Mouse (Mus musculus) olfactory bulb, adult 2 months (tissue): ENCODE data around the gene Vcan. TPM values are rescaled to one million over a fixed set of nuclear protein-coding genes. Genes with fewer than 3 reads are reported as not detected.

Experiments used
- H3K27ac ChIP-seq: fragments of 200-500 bp; 2 replicates; pipeline ENCODE4 v1.5.1; 2012; ENCODE audit warnings: low read depth, low read length; ENCODE audit not compliant: insufficient read depth
- H3K4me1 ChIP-seq: fragments of 200-500 bp; 2 replicates; pipeline ENCODE4 v1.6.1; 2012; ENCODE audit warnings: low read length; ENCODE audit not compliant: control insufficient read depth, insufficient read depth
- H3K4me3 ChIP-seq: fragments of 200-500 bp; 2 replicates; pipeline ENCODE4 v1.5.1; 2012; ENCODE audit warnings: mild to moderate bottlenecking, low read depth, low read length, moderate library complexity; ENCODE audit not compliant: insufficient read depth
- CTCF ChIP-seq: fragments of 200-500 bp; IDR thresholded peaks from 2 replicates; pipeline ENCODE4 v1.5.1; 2012; ENCODE audit warnings: low read depth, mild to moderate bottlenecking, low read length, moderate library complexity; ENCODE audit not compliant: insufficient read depth
- POLR2A ChIP-seq: fragments of 200-500 bp; IDR thresholded peaks from 2 replicates; pipeline ENCODE4 v1.6.1; 2012; ENCODE audit warnings: mild to moderate bottlenecking, low read depth, low read length, moderate library complexity; ENCODE audit not compliant: insufficient read depth
- WGBS: fragments of 180-500 bp; shearing (Covaris S2); methylation state at CpG from one replicate; pipeline ENCODE4 v1.1.7; 2018; 5-methylcytosine and 5-hydroxymethylcytosine counted together
- polyA plus RNA-seq: library from polyadenylated mRNA; stranded (reverse); fragments of >200 nt; gene quantifications from 2 replicates; pipeline ENCODE4 v1.2.4, GENCODE M21; 2012; ENCODE audit warnings: low replicate concordance; ENCODE audit not compliant: missing spikeins, insufficient read depth, insufficient read length

Vcan gene
- polyA plus RNA-seq, 1 experiment: not detected

- H3K27ac ChIP-seq: no peak overlapping the region
- 89% methylated on average over 2 of the region's 2 CpGs for WGBS
These were observed 42.2 kb downstream of the Vcan start for GRCm38 (mm10) chr13:89699998-89700555.

GRCm38 (mm10) chr13:89692597-89692996 is 49.7 kb downstream of the Vcan start:
- no peak overlapping the region for H3K27ac ChIP-seq
- H3K4me1 ChIP-seq: no peaks in the 10 kb centered on the region
- TF ChIP-seq CTCF (no peak), POLR2A (no peak)
- 98% methylated on average over 1 of the region's 1 CpGs for WGBS
- no peak overlapping the region for H3K4me3 ChIP-seq

More at GRCm38 (mm10) chr13:89699998-89700555, 42.2 kb downstream of the Vcan start:
- H3K4me1 ChIP-seq: no peaks in the 10 kb centered on the region
- no peak for TF ChIP-seq CTCF
- TF ChIP-seq POLR2A: no peak
- H3K4me3 ChIP-seq: no peak overlapping the region

GRCm38 (mm10) chr13:89683490-89683889 is 58.8 kb downstream of the Vcan start:
- WGBS: 95% methylated on average over 3 of the region's 3 CpGs

GRCm38 (mm10) chr13:89682254-89682653 is 60.1 kb downstream of the Vcan start:
- 78% methylated on average over 7 of the region's 7 CpGs for WGBS

More at GRCm38 (mm10) chr13:89683490-89683889, 58.8 kb downstream of the Vcan start:
- no peaks in the 10 kb centered on the region for H3K4me1 ChIP-seq
- no peak overlapping the region for H3K4me3 ChIP-seq
- H3K27ac ChIP-seq: no peak overlapping the region
- TF ChIP-seq CTCF: no peak
- TF ChIP-seq POLR2A: no peak

GRCm38 (mm10) chr13:89679756-89680155 is 62.6 kb downstream of the Vcan start:
- no peaks in the 10 kb centered on the region for H3K4me1 ChIP-seq
- WGBS: 95% methylated on average over 6 of the region's 6 CpGs
- no peak overlapping the region for H3K4me3 ChIP-seq
- H3K27ac ChIP-seq: no peak overlapping the region
- TF ChIP-seq CTCF: no peak
- TF ChIP-seq POLR2A: no peak

More at GRCm38 (mm10) chr13:89682254-89682653, 60.1 kb downstream of the Vcan start:
- H3K4me1 ChIP-seq: no peaks in the 10 kb centered on the region
- H3K27ac ChIP-seq: no peak overlapping the region
- TF ChIP-seq POLR2A (no peak), CTCF (no peak)
- no peak overlapping the region for H3K4me3 ChIP-seq

GRCm38 (mm10) chr13:89670505-89670904 is 71.8 kb downstream of the Vcan start:
- TF ChIP-seq POLR2A: no peak
- no peak for TF ChIP-seq CTCF
- 59% methylated on average over 3 of the region's 3 CpGs for WGBS
- Histone ChIP-seq H3K4me3 (no peak overlapping the region), H3K27ac (no peak overlapping the region), H3K4me1 (no peaks in the 10 kb centered on the region)

GRCm38 (mm10) chr13:89668981-89669880 is 73.1 kb downstream of the Vcan start:
- WGBS: 26% methylated on average over 10 of the region's 10 CpGs

GRCm38 (mm10) chr13:89668069-89668468 is 74.2 kb downstream of the Vcan start:
- Histone ChIP-seq H3K4me1 (no peaks in the 10 kb centered on the region), H3K4me3 (no peak overlapping the region), H3K27ac (no peak overlapping the region)
- WGBS: 43% methylated on average over 1 of the region's 1 CpGs
- TF ChIP-seq POLR2A (no peak), CTCF (no peak)

More at GRCm38 (mm10) chr13:89668981-89669880, 73.1 kb downstream of the Vcan start:
- TF ChIP-seq POLR2A (no peak), CTCF (no peak)
- H3K4me1 ChIP-seq: no peaks in the 10 kb centered on the region
- no peak overlapping the region for H3K4me3 ChIP-seq
- H3K27ac ChIP-seq: no peak overlapping the region

GRCm38 (mm10) chr13:89661688-89662087 is 80.6 kb downstream of the Vcan start:
- Histone ChIP-seq H3K27ac (no peak overlapping the region), H3K4me1 (no peaks in the 10 kb centered on the region), H3K4me3 (no peak overlapping the region)
- TF ChIP-seq CTCF: no peak
- no peak for TF ChIP-seq POLR2A
- WGBS: 79% methylated on average over 2 of the region's 2 CpGs
